Mouse (Mus musculus) myocyte (in vitro differentiated cells): ENCODE measurements around the gene Il17rd.

Experiments
- CEBPB ChIP-seq: IDR thresholded peaks from 2 replicates; pipeline ENCODE4 v1.6.1; 2011; ENCODE audit warnings: mild to moderate bottlenecking, moderate library complexity; ENCODE audit not compliant: poor library complexity, insufficient read depth, severe bottlenecking
- E2F4 ChIP-seq: IDR thresholded peaks from one replicate; pipeline ENCODE4 v1.6.1; 2011; ENCODE audit warnings: mild to moderate bottlenecking, control low read depth, moderate library complexity; ENCODE audit not compliant: insufficient read depth
- MAX ChIP-seq: IDR thresholded peaks from one replicate; pipeline ENCODE4 v1.6.1; 2011; ENCODE audit warnings: low read depth, mild to moderate bottlenecking, control low read depth
- MYOD1 ChIP-seq, 3 experiments: IDR thresholded peaks; one replicate each; pipeline ENCODE4 v1.6.1; 2011; ENCODE audit warnings: control low read depth in 2 of 3, low read depth in 2 of 3, mild to moderate bottlenecking in 2 of 3, moderate library complexity in 1 of 3; ENCODE audit not compliant: insufficient read length in 2 of 3, control insufficient read depth in 1 of 3
- MYOG ChIP-seq, 3 experiments: IDR thresholded peaks; one replicate each; pipeline ENCODE4 v1.6.1; 2011; ENCODE audit warnings: control low read depth in 2 of 3, low read depth in 2 of 3, mild to moderate bottlenecking in 2 of 3; ENCODE audit not compliant: insufficient read length in 2 of 3, control insufficient read depth in 1 of 3, insufficient read depth in 1 of 3
- POLR2A ChIP-seq: IDR thresholded peaks from one replicate; pipeline ENCODE4 v1.6.1; 2011; ENCODE audit warnings: low read depth, mild to moderate bottlenecking, control low read depth, moderate library complexity; ENCODE audit not compliant: insufficient read length
- POLR2AphosphoS2 ChIP-seq: IDR thresholded peaks from one replicate; pipeline ENCODE4 v1.6.1; 2011; ENCODE audit warnings: low read depth, control low read depth; ENCODE audit not compliant: insufficient read length
- SRF ChIP-seq: IDR thresholded peaks from one replicate; pipeline ENCODE4 v1.6.1; 2011; ENCODE audit warnings: low read depth; ENCODE audit not compliant: control insufficient read depth, insufficient read length
- TCF12 ChIP-seq: IDR thresholded peaks from one replicate; pipeline ENCODE4 v1.6.1; 2011; ENCODE audit warnings: mild to moderate bottlenecking, control low read depth; ENCODE audit not compliant: poor library complexity, insufficient read depth, severe bottlenecking
- TCF3 ChIP-seq: IDR thresholded peaks from one replicate; pipeline ENCODE4 v1.6.1; 2011; ENCODE audit warnings: low read depth, control low read depth; ENCODE audit not compliant: insufficient read length
- USF1 ChIP-seq: IDR thresholded peaks from one replicate; pipeline ENCODE4 v1.6.1; 2011; ENCODE audit warnings: low read depth, mild to moderate bottlenecking, control low read depth, moderate library complexity

GRCm38 (mm10) chr14:27067866-27068271 lies 29.1 kb downstream of the Il17rd start:
- TF ChIP-seq TCF3 = no peak
- no peak for TF ChIP-seq CEBPB
- no peak for TF ChIP-seq TCF12
- TF ChIP-seq POLR2A = no peak
- no peak for TF ChIP-seq MAX
- no peak for TF ChIP-seq E2F4
- TF ChIP-seq MYOG (IDR thresholded peaks at IDR 0.05; ENCODE audit: control insufficient read depth in 1 of 3, insufficient read depth in 1 of 3, insufficient read length in 2 of 3, low read depth in 2 of 3) = no peak
- TF ChIP-seq MYOD1 (IDR thresholded peaks at IDR 0.05; ENCODE audit: control insufficient read depth in 1 of 3, insufficient read length in 2 of 3, low read depth in 2 of 3) = no peak
- no peak for TF ChIP-seq POLR2AphosphoS2
- no peak for TF ChIP-seq USF1
- TF ChIP-seq SRF = no peak
